Mouse (Mus musculus) lung, postnatal 0 days (tissue): ENCODE results near the gene Stpg4. TPM values are rescaled to one million over a fixed set of nuclear protein-coding genes. Genes with fewer than 3 reads are reported as not detected.

Source experiments
- ATAC-seq: fragments of 200-750 bp; cut with Nextera tagmentation; 2 replicates; pipeline ENCODE4 v1.8.0; 2017; ENCODE audit warnings: moderate library complexity
- DNase-seq: peaks from one replicate; pipeline ENCODE4 v3.0.0-alpha.2; 2016; ENCODE audit warnings: low spot score
- H3K27ac ChIP-seq: fragments of 300-500 bp; sonication (generic); 2 replicates; pipeline ENCODE4 v1.5.1; 2014; ENCODE audit warnings: antibody characterized with exemption, mild to moderate bottlenecking, low read length, mixed read lengths
- H3K27me3 ChIP-seq: fragments of 300-500 bp; sonication (generic); replicated peaks from 2 replicates; pipeline ENCODE4 v1.6.1; 2014; ENCODE audit warnings: low read length, mixed read lengths; ENCODE audit not compliant: insufficient read depth
- H3K36me3 ChIP-seq: fragments of 300-500 bp; sonication (generic); 2 replicates; pipeline ENCODE4 v1.6.1; 2014; ENCODE audit warnings: low read length, mixed read lengths; ENCODE audit not compliant: insufficient read depth
- H3K4me1 ChIP-seq: fragments of 300-500 bp; sonication (generic); 2 replicates; pipeline ENCODE4 v1.6.1; 2014; ENCODE audit warnings: antibody characterized with exemption, low read depth, low read length, mixed read lengths; ENCODE audit not compliant: insufficient read depth
- H3K4me2 ChIP-seq: fragments of 300-500 bp; sonication (generic); replicated peaks from 2 replicates; pipeline ENCODE4 v1.6.1; 2014; ENCODE audit warnings: low read depth, mild to moderate bottlenecking, low read length, moderate library complexity, mixed read lengths
- H3K4me3 ChIP-seq: fragments of 300-500 bp; sonication (generic); 2 replicates; pipeline ENCODE4 v1.5.1; 2014; ENCODE audit warnings: low read depth, low read length
- H3K9ac ChIP-seq: fragments of 300-500 bp; sonication (generic); replicated peaks from 2 replicates; pipeline ENCODE4 v1.6.1; 2014; ENCODE audit warnings: low read depth, mild to moderate bottlenecking
- H3K9me3 ChIP-seq: fragments of 300-500 bp; sonication (generic); 2 replicates; pipeline ENCODE4 v1.6.1; 2016; ENCODE audit warnings: low read length, mixed read lengths
- CTCF ChIP-seq: IDR thresholded peaks from 2 replicates; pipeline ENCODE4 v1.5.1; 2016; ENCODE audit warnings: antibody characterized with exemption, mild to moderate bottlenecking
- EP300 ChIP-seq: IDR thresholded peaks from 2 replicates; pipeline ENCODE4 v1.6.1; 2016; ENCODE audit warnings: antibody characterized with exemption, mild to moderate bottlenecking, control low read depth
- WGBS: fragments of 180-500 bp; shearing (Covaris S2); extraction: QIAGEN DNeasy Blood & Tissue Kit; methylation state at CpG from one replicate; pipeline ENCODE4 v1.1.7; 2014; 5-methylcytosine and 5-hydroxymethylcytosine counted together
- polyA plus RNA-seq: library from polyadenylated mRNA; unstranded; fragments of >200 nt; fragmentation: Nextera tagmentation; extraction: Ambion mirVana; gene quantifications from 2 replicates; pipeline ENCODE4 v1.2.1, GENCODE M21; 2015

The Stpg4 gene
- polyA plus RNA-seq, 1 experiment from 2014 or later: not detected

GRCm38 (mm10) chr17:87460669-87461498, 33.3 kb upstream of the Stpg4 start:
- Histone ChIP-seq H3K4me2 (peak overlapping the region; percentile 52), H3K27ac (peak overlapping the region; percentile 89), H3K36me3 (no peaks in the 10 kb centered on the region), H3K4me3 (peak overlapping the region; percentile 1; the same call in 1 of the 2 replicates), H3K9ac (0 out of 2 replicates have a peak overlapping the region, but pooled peaks have one; percentile 6), H3K27me3 (no peaks in the 10 kb centered on the region), H3K4me1 (peaks cover 28% of the 10 kb centered on the region), H3K9me3 (no peaks in the 10 kb centered on the region)
- 44% methylated on average over 17 of the region's 17 CpGs for WGBS
- no peak for ATAC-seq
- TF ChIP-seq CTCF: no peak
- no peak for TF ChIP-seq EP300
- DNase-seq: no peak

- DNase-seq: peak; percentile 88
- Histone ChIP-seq H3K9ac (0 out of 2 replicates have a peak overlapping the region, but pooled peaks have one; percentile 6), H3K36me3 (no peaks in the 10 kb centered on the region), H3K27me3 (no peaks in the 10 kb centered on the region), H3K27ac (peak overlapping the region; percentile 89), H3K9me3 (no peaks in the 10 kb centered on the region), H3K4me3 (peak overlapping the region; percentile 2; the same call in 1 of the 2 replicates), H3K4me1 (peaks cover 28% of the 10 kb centered on the region), H3K4me2 (peak overlapping the region; percentile 52)
- WGBS: 10% methylated on average over 14 of the region's 14 CpGs
- TF ChIP-seq EP300: peak; percentile 79; the same call in 1 of the 2 replicates
- no peak for TF ChIP-seq CTCF
- peak; percentile 68 for ATAC-seq
Measured at GRCm38 (mm10) chr17:87459750-87460668, 32.5 kb upstream of the Stpg4 start.

GRCm38 (mm10) chr17:87458911-87459749, 31.6 kb upstream of the Stpg4 start:
- Histone ChIP-seq H3K27ac (peak overlapping the region; percentile 89), H3K4me1 (peaks cover 28% of the 10 kb centered on the region), H3K36me3 (no peaks in the 10 kb centered on the region), H3K4me3 (0 out of 2 replicates have a peak overlapping the region, but pooled peaks have one; percentile 2), H3K9me3 (no peaks in the 10 kb centered on the region), H3K27me3 (no peaks in the 10 kb centered on the region), H3K9ac (no peak overlapping the region), H3K4me2 (peak overlapping the region; percentile 52)
- WGBS: 4% methylated on average over 13 of the region's 17 CpGs
- DNase-seq: peak; percentile 87
- ATAC-seq: peak; percentile 89
- TF ChIP-seq EP300 (no peak), CTCF (no peak)

- DNase-seq (no peak), ATAC-seq (no peak)
- Histone ChIP-seq H3K4me3 (no peak overlapping the region), H3K27ac (no peak overlapping the region; the same call in 1 of the 2 replicates), H3K9me3 (no peaks in the 10 kb centered on the region), H3K36me3 (no peaks in the 10 kb centered on the region), H3K9ac (no peak overlapping the region), H3K4me1 (peaks cover 28% of the 10 kb centered on the region), H3K4me2 (no peak overlapping the region), H3K27me3 (no peaks in the 10 kb centered on the region)
- TF ChIP-seq CTCF (no peak), EP300 (no peak)
- WGBS: 50% methylated on average over 7 of the region's 7 CpGs
Measured at GRCm38 (mm10) chr17:87457961-87458360, 30.4 kb upstream of the Stpg4 start.

GRCm38 (mm10) chr17:87454121-87454520, 26.6 kb upstream of the Stpg4 start:
- Histone ChIP-seq H3K27me3 (no peaks in the 10 kb centered on the region), H3K9ac (no peak overlapping the region), H3K27ac (no peak overlapping the region), H3K4me3 (no peak overlapping the region), H3K4me2 (no peak overlapping the region), H3K4me1 (peaks cover 9% of the 10 kb centered on the region), H3K36me3 (no peaks in the 10 kb centered on the region), H3K9me3 (no peaks in the 10 kb centered on the region)
- no peak for DNase-seq
- ATAC-seq: no peak
- TF ChIP-seq EP300 (no peak), CTCF (no peak)
- 88% methylated on average over 3 of the region's 3 CpGs for WGBS
